Mouse (Mus musculus) heart, postnatal 0 days (tissue): ENCODE measurements around the gene Myh8.

Experiments used
- CTCF ChIP-seq: IDR thresholded peaks from 2 replicates; pipeline ENCODE4 v1.5.1; 2016; ENCODE audit warnings: antibody characterized with exemption, control low read depth, low read depth
- EP300 ChIP-seq: IDR thresholded peaks from 2 replicates; pipeline ENCODE4 v1.6.1; 2016; ENCODE audit warnings: antibody characterized with exemption, low read depth

DNA sequence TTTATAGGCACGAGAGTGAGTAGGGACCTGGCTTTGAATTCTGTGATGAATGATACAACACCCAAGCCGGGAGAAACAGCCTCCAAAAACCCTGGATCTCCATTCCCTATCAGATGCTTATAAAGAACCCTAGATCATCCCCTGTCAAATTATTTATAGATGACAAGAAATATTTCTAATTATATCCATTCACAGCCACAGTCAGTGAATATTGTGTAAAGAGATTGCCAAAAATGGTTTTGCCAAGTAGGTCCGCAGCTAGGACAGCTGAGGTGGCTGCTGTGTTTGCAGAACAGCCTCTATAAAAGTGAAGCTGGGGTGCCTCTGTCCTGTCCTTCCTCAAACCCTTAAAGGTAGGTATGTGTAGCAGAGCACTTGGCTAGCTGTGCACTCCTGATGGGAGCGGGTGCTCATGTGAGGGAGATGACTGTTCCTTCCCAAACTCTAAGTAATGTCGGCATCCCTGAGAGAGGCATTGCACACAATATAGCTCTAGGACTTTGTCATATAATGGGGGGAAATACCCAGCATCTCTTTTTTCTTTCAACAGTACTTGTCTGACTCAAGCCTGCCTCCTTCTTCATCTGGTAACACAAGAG lies 39.3 kb upstream of the Myh8 start, which contains the start of gene Myh4:
- TF ChIP-seq CTCF (no peak), EP300 (no peak)
